Mouse (Mus musculus): ENCODE measurements around the gene Trim40. TPM values are rescaled to one million over a fixed set of nuclear protein-coding genes. Genes with fewer than 3 reads are reported as not detected.
A peak's percentile ranks its signal among the peaks of the same experiment; 100 is the strongest.

Gene Trim40
- not detected for polyA plus RNA-seq (2017; shearing (Covaris generic))

DNA sequence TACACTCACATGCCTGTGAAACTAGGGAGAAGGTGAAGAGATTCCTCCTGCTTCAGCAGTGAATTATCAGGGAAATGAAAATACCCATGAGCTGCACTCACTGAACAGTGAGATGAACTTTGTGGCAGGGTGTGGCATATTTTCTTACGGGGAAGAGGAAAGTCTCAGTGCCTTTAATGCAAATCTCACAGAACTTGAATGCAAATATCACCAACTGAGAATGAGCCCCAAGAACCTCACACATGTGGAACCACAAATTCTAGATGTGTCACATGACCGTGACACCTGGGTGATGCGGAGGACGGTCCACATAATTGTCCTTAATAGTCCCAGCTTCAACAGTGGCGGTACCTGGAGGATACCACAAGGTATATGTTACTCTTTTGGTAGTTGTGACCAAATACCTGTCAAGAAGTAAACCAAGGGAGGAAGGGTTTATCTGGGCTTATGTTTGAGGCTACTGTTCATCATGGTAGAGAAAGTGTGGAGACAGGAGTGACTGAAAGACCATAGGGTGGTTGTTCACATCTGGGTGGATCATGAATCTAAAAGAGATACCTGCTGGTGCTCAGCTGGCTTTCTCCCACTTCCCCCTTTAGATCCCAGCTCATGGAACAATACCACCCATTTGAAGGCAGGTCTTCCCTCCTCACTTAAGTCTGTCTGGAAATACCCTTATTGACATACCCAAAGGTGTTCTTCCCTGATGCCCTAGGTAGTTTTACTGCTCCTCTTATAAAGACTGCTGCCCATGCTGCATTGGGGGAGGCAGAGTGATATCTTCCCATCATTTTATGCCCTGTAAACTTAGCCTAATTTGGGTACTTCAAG lies at the start of gene Trim40:
Trim40 (minus strand) TSS at position 51 of the 831 bp plus-strand sequence.
- no peak for ATAC-seq

DNA sequence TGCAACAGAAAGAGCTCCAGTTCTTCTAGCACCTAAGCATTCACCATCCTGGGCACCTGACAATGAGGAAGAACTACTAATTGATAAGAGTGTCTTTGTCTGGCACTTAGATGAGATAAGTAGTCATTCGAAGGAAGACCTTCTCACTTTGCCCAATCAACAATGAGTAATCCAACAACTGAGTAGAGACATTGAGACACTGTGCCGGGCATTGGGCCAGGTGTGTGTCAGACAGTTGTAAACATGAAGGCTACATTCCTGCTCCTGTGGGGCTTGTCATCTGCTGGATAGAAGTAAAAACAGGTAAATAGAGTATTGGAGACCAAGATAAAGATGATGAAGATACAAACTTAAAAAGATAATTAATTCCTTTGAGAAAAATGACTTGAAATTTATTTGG lies 48.1 kb upstream of the Trim40 start:
- no peak for ATAC-seq

DNA sequence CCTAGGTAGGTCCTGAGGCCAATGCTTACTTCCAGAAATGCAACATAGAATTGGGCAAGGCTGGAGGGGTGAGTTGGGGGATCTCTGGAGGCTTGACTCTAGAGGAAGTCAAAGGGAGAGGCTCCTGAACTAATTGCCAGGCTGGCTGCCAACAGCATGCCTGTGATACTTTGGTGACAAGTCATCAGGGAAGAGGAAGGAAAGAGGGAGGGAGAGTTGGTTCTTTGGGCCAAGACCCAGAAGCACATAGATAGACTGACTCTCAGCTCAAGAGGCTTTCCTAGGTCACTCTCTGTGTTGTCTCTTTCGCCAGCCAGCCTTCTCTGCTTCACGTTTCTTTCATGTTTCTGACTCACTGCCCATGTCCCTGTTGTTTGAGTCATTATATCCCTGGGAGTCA lies 41.9 kb upstream of the Trim40 start:
- no peak for ATAC-seq

DNA sequence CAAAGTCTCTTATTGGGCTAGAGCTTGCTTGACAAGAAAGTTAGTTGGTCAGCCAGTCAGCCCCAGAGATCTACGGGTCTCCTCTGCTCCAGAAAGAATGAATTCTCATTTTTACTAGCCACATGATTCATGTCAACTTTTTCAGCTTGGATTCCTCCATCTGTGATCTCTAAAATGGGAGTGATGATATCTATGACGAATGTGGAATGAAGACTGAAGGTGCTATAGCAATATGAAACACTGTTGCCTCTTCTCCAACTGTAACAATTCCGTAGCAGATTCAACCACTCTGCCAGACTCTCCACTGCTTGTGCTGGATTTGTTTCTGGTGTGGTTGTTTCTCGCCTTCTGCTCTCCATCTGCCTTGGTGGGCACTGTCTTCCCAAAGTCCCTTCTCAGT lies 41.2 kb upstream of the Trim40 start:
- ATAC-seq = no peak

DNA sequence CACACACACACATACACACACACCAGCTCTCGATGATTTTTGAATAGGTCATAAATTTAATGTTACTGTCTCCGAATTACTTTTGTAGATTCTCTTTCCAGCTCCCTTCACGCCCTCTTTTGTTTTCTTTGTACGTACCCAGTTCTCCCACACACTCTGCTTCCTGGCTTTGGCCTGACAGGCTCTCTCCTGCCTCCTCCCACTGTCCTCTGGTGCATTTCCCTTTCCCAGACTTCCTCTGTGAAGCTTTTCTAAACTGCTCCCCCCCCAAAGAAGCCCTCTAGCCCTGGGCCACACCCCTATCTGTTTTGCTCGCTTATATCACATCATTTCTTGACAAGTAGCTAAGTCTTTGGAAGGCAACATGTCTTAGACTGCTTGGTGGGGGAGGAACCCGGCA lies 40.3 kb upstream of the Trim40 start:
- ATAC-seq = no peak

DNA sequence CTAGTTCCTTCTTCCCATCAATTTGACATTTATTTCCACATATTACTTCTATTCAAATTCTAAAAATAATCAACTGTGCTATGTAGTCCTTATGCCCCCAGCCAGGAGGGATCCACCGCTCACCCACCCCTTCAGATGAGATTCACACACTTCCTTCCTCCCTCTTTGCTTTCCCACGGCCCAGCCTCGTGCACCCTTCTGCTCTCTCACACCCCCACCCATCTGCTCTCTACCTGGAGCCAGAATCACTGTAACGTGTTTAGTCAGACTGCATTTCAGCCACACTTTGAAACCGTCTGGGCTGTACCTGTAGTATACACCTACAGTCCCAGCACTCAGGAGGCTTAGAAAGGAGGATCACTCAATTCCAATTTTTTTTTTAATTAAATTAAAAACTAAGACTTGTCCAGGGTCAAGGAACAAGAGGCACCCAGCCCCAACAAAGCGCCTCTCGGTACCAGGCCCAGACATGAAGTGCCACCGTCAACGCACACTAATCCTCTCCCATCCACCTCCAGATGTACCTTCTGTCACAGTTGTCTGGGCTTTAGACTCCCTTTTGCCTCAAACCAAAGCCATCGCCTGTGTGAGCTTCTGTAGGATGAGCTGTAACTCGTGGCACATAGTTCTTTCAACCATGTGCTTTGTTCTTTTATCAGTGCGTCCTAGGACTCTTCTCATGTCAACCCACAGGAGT lies 39.5 kb upstream of the Trim40 start:
- ATAC-seq = no peak

DNA sequence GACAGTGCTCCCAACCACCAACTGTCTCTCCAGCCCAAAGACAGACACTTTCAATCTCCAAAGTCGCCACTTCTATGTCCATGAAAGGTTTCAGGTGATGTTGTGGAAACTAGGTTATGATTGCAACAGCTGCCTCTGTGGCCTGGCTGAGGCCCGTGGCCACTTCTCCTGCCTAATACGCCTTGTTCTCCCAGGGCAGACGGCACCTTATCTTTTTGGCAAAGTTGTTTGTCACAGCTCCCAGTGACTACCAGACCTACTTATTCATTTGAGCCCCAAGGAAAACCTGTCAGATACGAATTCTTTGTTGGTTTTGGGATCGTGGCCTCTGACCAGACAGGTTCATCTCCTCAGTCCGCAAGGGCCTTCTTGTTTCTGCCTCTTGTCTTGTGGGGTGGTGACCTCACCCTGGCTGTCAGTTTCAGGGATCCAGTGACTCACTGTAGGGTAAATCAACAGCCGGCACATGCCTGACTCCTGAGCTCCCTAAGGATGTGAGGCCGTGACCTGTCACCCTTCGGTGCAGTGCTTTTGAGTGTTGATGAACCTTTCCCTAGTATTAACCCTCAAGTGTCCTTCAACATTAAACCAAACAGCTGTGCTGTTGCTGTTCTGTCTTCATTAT lies 37.7 kb upstream of the Trim40 start:
- ATAC-seq = no peak

DNA sequence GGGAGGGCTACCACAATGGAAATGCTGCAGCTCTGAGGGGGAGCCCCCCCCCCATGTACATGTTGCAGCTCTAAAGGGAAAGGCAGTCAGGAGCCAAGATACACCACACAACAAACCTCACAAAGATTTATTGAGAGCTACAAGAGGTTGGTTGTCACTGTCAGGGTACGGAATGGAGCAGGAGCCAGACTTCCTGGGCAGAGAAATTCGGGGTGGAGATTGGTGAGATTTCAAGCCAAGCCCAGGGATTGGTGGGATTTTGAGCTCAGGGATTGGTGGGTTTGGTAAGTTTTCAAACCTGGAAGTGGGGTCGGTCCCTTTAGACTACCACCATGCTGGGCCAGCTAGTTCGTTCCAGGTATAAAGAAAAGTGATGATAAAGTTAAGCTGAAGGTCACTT lies 33.6 kb upstream of the Trim40 start:
- no peak for ATAC-seq

DNA sequence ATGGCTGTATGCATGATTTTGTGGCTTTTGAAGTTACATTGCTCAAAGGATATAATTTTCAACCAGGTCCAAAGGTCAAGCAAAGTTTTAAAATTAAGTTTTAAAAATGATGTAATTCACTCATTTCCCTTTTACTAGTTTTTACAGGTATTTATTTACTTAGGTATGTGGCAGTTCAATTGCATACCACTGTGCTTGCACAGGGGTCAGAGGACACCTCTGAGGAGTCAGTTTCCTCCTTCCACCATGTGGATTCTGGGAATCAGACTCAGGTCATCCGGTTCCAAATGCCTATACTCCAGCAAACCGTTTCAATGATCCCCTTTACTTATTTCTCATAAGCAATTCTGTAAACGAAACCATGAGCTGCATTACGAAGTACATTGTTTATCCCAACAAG lies 32.8 kb upstream of the Trim40 start:
- ATAC-seq = no peak

DNA sequence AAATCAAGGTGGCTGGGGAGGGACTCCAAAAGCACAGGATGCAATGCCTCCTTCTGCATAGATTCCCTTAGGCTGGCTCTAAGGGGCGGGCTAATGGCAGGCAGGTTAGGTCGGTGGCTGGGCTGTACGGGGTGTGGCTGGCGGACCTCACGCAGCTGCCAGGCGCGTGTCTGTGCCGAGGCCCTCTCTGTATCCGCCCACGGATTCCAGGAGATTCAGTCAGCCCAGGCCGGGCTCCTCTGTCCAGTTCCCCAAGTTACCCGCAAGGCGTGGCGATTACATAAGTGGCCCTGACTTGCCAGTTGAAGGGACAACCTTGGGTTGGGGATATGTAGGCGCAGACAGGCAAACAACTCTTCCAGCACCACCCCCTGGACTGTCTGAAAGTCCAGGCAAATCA lies 30.3 kb upstream of the Trim40 start:
- ATAC-seq = no peak

DNA sequence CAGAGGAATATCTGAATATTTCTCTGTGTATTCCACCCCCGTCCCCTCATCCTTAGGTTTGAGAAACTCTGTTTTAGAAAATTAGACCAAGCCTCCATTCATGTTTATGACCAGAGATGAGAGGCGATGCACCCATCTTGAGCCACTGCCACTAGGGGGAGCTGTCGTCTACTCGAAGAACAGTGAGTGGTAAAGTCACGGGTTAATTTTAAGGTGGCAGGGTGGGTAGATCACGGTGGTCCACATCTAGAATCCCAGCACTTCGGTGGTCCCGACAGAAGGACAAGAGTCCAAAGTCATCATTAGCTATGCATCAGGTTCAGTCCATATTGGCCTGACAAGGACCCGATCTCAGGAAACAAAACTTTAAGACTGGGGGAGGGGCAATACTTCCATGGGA lies 25.2 kb upstream of the Trim40 start:
- no peak for ATAC-seq

DNA sequence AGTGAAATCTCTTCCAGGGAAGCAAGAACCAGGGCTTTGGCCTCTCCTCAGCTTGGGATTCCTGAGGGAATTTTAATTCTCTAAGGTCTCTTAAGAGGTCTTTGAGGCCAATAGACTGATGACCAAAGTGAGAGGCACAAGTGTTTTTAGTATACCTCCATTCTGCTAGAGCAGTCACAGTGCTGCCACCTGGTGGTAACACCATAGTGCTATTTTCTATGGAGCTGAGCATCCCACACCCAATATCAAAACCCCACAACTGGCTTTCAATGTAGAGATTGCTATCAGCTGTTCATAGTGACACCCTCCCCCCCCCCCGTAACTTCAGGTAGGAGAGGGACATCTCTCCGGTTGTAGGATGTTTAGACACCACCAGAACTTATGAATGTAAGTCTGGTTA lies 24.2 kb upstream of the Trim40 start:
- peak; percentile 52 for ATAC-seq

DNA sequence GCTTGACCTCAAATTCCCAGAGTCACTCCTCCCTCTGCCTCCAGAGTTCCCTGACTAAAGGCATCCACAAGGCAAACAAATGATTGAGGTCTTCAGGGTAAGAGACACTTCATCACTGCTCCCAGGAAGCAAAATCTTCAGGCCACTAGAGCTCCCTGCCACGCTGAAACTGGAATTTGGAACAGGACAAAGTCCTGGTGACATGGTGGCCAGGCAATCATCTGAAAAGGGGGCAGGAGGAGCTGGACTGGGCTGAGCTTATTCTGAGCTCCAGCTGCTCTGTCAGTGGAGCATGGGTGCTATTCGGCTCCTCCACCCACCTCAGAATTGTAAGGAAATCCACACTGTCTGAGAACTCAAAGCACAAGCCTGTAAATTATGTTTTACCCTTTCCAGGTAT lies 22.1 kb upstream of the Trim40 start:
- no peak for ATAC-seq

DNA sequence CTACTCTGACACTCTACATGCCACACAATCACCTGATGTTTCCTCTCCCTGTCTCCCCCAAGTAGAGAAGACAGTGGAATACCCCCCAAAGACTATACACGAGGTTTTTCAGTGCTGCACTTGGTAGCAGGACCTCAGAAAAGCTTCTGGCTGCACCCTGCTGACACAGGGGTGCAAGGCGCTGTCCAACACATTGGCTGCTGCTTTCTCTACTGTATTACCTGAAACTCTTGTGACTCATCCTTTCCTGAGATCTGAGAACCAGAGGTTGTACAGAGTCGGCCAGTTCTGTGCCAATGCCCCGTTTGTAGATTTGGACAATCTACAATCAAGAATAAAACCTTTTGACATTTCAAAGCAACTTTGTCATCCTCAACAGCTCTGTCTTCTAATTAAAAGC lies 19.9 kb upstream of the Trim40 start:
- no peak for ATAC-seq

DNA sequence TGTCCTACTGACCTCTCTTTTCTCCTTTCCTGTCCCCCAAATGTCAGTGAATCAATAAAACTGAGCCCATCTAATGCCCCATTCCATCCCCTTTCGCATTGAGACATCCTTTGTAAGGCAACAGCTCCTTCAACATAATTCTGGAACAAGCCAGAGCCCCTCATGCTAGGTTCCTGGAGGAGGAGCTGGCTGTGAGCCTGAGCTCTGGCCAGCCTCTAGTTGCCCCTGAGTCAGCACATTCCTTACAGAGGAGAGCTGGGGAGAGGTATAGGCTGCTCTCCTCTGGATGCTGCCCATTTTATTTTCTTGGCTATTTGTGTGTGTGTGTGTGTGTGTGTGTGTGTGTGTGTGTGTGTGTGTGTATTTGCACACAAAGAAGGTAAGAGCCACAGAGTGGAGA lies 18.3 kb upstream of the Trim40 start:
- ATAC-seq = no peak

DNA sequence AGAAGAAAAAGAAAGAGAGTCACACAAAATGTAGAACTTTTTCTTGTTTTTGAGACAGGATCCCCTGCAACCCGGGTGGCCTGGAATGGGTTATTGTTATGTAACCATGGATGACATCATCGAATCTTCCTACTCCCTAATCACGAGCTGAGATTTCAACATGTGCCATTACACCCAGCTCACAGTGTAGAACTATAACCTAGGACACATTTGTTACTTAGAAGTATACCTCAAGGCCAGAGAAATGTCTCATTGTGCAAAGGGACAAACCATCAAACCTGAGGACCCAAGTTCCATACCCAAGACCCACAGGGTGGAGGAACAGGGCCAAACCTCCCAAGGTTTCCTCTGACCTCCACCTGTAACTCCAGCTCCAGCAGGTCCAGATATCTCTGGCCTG lies 13.7 kb upstream of the Trim40 start:
- ATAC-seq = no peak

DNA sequence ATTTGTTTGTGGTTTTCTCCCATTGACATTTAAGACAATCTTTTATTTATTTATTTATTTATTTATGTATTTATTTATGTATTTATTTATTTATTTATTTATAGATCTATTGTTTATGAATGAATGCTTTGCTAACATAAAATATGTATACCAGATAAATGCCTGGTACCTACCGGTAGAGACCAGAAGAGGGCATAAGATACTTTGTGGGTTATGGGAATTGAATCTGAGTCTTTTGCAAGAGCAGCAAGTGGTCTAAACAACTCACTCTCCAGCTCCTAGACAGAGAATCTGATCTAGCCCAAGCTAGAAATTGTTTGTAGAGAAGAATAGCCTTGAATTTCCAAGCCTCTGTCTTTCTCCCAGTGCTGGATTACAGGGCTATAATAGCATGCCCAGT lies 10.8 kb upstream of the Trim40 start:
- ATAC-seq = no peak

DNA sequence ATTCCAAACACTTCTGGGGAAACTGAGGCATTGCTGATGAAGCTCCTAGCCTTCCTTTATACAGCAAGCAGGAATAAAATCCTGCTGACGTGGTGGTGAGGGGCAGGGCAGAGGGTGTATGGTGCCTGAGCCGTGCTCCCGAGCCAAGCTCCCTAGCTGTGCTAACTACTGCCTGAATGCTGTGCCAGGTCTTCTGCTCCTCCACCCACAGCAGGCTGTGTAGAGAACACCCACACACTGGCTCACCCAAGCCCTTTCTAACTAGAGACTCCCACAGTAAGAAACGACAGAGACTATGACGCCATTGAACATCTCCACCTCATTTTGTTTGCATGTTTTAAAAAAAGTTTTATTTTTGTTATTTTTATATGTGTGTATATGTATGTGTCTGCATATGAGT lies 10.1 kb upstream of the Trim40 start:
- no peak for ATAC-seq

DNA sequence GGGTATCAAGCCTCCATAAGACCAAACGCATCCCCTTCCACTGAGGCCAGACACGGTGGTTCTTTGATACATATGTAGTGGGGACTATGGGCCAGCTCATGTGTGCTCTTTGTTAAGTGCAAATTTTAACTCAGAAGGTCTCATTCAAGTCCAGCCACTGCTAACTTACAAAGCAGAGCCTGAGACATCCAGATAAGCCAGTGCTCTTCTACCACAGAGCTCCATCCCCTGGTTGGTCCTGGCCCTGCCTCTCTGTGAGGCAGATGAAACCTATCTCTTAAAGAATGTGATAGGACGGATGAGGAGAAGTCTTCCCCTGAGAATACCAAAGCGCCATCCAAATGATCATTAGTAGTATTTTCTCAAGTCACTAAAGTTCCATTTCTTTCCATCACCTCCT lies 9.5 kb upstream of the Trim40 start:
- no peak for ATAC-seq

DNA sequence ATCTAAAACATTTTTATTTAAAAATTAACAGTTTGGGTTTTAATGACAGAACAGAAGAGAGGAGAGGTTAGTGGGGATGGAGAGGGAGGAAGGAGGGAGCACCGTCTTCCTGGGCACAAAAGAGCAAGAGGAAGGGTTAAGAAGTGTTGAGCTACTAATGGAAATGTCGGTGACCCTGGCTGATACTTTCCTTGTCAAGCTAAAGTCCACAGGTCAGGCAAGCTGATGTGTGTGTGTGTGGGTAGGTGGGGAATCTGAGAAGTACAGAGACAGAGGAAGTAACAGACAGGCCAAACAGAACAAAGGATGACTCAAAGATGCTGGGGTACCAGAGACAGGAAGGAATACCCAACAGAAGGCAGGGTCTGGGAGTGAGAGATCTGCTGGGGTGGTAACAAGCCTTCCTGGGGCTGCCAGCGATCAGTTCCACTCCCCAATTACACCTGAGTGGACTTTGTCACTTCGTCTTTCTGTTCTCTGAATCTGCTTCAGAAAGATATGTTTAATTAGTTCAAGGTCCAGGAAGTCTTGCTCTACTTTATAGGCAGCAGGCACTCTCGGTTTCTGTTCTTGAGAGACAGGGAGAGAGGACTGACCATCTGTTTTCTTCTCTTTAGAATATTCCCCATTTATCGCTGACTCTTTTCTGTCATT lies 7.8 kb upstream of the Trim40 start, which contains the start of gene Trim31:
Trim31 (plus strand) TSS at position 567 of the 654 bp plus-strand sequence.
- ATAC-seq = no peak

DNA sequence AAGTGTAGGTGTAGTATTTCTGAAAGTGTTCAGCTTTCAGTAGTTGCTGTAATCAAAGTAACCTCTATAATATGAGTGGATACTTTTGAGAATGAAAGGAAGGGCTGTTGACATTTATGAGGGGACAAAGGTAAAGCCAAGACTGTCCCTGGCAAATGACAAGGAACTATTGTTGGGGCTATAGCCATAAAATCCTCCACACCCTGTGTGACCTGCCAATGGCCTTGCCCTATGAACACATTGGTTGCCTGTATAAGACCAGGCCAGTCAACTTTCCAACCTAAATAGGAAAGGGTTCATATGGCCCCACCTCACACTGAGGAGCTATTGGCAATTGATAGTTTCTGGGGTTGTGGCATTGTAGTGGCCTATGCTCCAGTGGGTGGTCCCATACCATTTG lies 7.1 kb upstream of the Trim40 start:
- no peak for ATAC-seq

DNA sequence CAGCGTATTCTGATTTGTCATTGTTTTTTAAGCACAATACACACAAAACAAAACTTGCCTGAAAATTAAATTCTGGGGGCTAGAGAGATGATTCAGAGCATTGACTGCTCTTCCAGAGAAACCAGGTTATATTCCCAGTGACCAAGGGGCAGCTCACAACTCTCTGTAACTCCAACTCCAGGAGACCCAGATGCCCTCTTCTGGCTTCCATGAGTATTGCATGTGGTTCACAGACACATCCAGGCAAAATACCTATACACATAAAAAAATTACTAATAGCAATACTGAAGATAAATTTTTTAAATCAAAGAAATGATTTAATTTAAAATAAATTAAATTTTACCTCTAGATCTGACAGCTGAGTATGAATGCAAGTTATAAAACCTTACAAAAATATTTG lies 6.7 kb upstream of the Trim40 start:
- ATAC-seq = no peak

DNA sequence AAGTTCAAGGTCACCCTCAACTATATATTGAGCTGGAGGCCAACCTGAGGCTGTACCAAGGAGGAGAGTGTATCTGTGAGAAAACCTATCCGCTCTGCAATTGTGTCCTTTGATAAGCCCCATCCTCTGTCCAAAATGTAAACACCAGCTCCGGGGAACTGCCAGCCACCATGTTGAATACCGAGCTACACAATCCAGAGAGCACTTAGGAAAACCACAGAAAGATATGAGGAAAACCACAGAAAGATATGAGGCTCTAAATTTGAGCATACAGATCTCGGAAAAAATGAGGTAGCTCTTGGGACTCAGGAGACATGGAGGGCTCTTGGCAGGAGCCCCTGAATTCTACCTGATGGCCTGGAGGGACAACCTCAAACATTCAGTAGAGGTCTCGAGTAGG lies 3.5 kb upstream of the Trim40 start:
- no peak for ATAC-seq
